Mouse (Mus musculus): ENCODE measurements around the gene Ccnb2. TPM values are rescaled to one million over a fixed set of nuclear protein-coding genes. Genes with fewer than 3 reads are reported as not detected.

Gene Ccnb2
- total and polyA plus RNA-seq, 3 experiments, result 83.9 to 130 (median 102) TPM

DNA sequence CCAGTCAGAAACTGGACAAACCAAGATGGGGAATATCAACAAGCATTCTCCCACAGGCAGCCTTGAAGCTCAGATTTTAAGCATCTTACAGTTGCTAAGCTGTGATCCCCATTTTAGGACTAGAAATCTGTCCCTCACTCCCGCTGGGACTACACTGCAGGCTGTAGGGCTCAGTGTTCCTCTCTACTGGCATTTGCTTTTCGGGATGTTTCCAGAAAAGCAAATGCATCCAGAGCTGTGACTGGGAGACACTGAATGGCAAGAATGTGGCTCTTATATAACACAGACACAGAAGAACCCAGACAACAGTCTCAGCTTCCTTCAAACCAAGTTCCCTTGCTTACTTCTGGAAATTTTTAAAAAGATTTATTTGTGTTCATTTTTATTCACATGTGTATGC, 55.4 kb downstream of the Ccnb2 start:
- dilution Hi-C loops (cut with MboI; ENCODE audit: extremely low pct_ligation_motif_present, extremely low pct_unique_long_range_greater_than_20kb, low sequenced_read_pairs) (no loop called here), in situ Hi-C loops (cut with MboI; ENCODE audit: low pct_ligation_motif_present, low pct_unique_long_range_greater_than_20kb, low sequenced_read_pairs) (no loop called here)
- H3K79me2 ChIP-seq (replicated peaks; ENCODE audit: control insufficient read depth, extremely low read depth, insufficient read depth, poor library complexity, severe bottlenecking), result no peaks in the 10 kb centered on the region
- H3K36me3 ChIP-seq (replicated peaks in 1 of 2; ENCODE audit: control insufficient read depth in 1 of 2, insufficient read depth in 1 of 2, low read length in 1 of 2), result peaks cover 76 to 98% of the 10 kb centered on the region in 2 experiments
- H3K9me3 ChIP-seq (replicated peaks; ENCODE audit: low read length), result no peaks in the 10 kb centered on the region
- H3K4me2 ChIP-seq (ENCODE audit: insufficient read depth, low read depth, poor library complexity, severe bottlenecking), result no peak overlapping the region
- no peak overlapping the region for H3K4me3 ChIP-seq (replicated peaks in 1 of 3; ENCODE audit: low read depth in 2 of 3, low read length in 2 of 3, poor library complexity in 1 of 3)
- no peaks in the 10 kb centered on the region for H3K27me3 ChIP-seq (replicated peaks)
- H3K9ac ChIP-seq (ENCODE audit: insufficient read depth, low read depth), result no peak overlapping the region
- DNase-seq (ENCODE audit: extremely low read depth), result no peak
- TF ChIP-seq SMC3 (IDR thresholded peaks at IDR 0.05; ENCODE audit: low read depth, low read length) (no peak), ZMIZ1 (IDR thresholded peaks at IDR 0.05; ENCODE audit: low read depth, low read length) (no peak), KAT2A (IDR thresholded peaks at IDR 0.05; ENCODE audit: insufficient replicate concordance, low read length) (no peak), UBTF (IDR thresholded peaks at IDR 0.05; ENCODE audit: low read depth, low read length) (no peak), RCOR1 (conservative IDR thresholded peaks at IDR 0.05; ENCODE audit: low read depth, low read length) (no peak), POLR2AphosphoS2 (IDR thresholded peaks at IDR 0.05; ENCODE audit: low read depth, low read length) (no peak), CHD1 (IDR thresholded peaks at IDR 0.05; ENCODE audit: low read depth, low read length) (no peak), TBP (conservative IDR thresholded peaks at IDR 0.05; ENCODE audit: low read depth, low read length) (no peak), MYC (IDR thresholded peaks at IDR 0.05; ENCODE audit: low read depth, low read length) (no peak), SIN3A (IDR thresholded peaks at IDR 0.05; ENCODE audit: low read length) (no peak), E2F4 (IDR thresholded peaks at IDR 0.05; ENCODE audit: insufficient replicate concordance, low read depth, low read length) (no peak), ZNF384 (IDR thresholded peaks at IDR 0.05; ENCODE audit: low read depth, low read length) (no peak), MEF2A (IDR thresholded peaks at IDR 0.05; ENCODE audit: borderline replicate concordance, low read depth, low read length) (no peak), ELF1 (IDR thresholded peaks at IDR 0.05; ENCODE audit: low read depth, low read length) (no peak)
- H3K4me1 ChIP-seq (ENCODE audit: control insufficient read depth in 1 of 2, insufficient read depth in 2 of 2), result 0 out of 4 replicates have a peak, but pooled peaks cover 0 to 3% of the 10 kb centered on the region in 2 experiments
- no peak overlapping the region for H3K27ac ChIP-seq (ENCODE audit: insufficient read depth, low read depth)

GRCm38 (mm10) chr9:70364741-70365140, 56.6 kb downstream of the Ccnb2 start:
- dilution Hi-C loops (cut with MboI; ENCODE audit: extremely low pct_ligation_motif_present, extremely low pct_unique_long_range_greater_than_20kb, low sequenced_read_pairs) (no loop called here), in situ Hi-C loops (cut with MboI; ENCODE audit: low pct_ligation_motif_present, low pct_unique_long_range_greater_than_20kb, low sequenced_read_pairs) (no loop called here)
- Histone ChIP-seq H3K4me3 (replicated peaks in 1 of 3; ENCODE audit: low read depth in 2 of 3, low read length in 2 of 3, poor library complexity in 1 of 3) (no peak overlapping the region), H3K27me3 (replicated peaks) (no peaks in the 10 kb centered on the region), H3K27ac (ENCODE audit: insufficient read depth, low read depth) (no peak overlapping the region), H3K4me2 (ENCODE audit: insufficient read depth, low read depth, poor library complexity, severe bottlenecking) (no peak overlapping the region), H3K79me2 (replicated peaks; ENCODE audit: control insufficient read depth, extremely low read depth, insufficient read depth, poor library complexity, severe bottlenecking) (no peaks in the 10 kb centered on the region), H3K4me1 (ENCODE audit: control insufficient read depth in 1 of 2, insufficient read depth in 2 of 2) (peaks cover 0 to 5% of the 10 kb centered on the region in 2 experiments; a peak in 1 of 4 replicates), H3K9ac (ENCODE audit: insufficient read depth, low read depth) (no peak overlapping the region), H3K36me3 (replicated peaks in 1 of 2; ENCODE audit: control insufficient read depth in 1 of 2, insufficient read depth in 1 of 2, low read length in 1 of 2) (peaks cover 71 to 98% of the 10 kb centered on the region in 2 experiments), H3K9me3 (replicated peaks; ENCODE audit: low read length) (no peaks in the 10 kb centered on the region)
- TF ChIP-seq MEF2A (IDR thresholded peaks at IDR 0.05; ENCODE audit: borderline replicate concordance, low read depth, low read length) (no peak), ZNF384 (IDR thresholded peaks at IDR 0.05; ENCODE audit: low read depth, low read length) (no peak), ETS1 (conservative IDR thresholded peaks at IDR 0.05; ENCODE audit: low read depth, low read length) (no peak), EP300 (IDR thresholded peaks at IDR 0.05; ENCODE audit: low read length) (no peak), MYC (IDR thresholded peaks at IDR 0.05; ENCODE audit: low read depth, low read length) (no peak), TCF12 (IDR thresholded peaks at IDR 0.05; ENCODE audit: low read depth, low read length) (no peak), IRF4 (IDR thresholded peaks at IDR 0.05; ENCODE audit: low read depth, low read length) (no peak), GABPA (IDR thresholded peaks at IDR 0.05; ENCODE audit: insufficient replicate concordance, low read depth, low read length) (no peak), NRF1 (IDR thresholded peaks at IDR 0.05; ENCODE audit: low read depth, low read length) (no peak), E2F4 (IDR thresholded peaks at IDR 0.05; ENCODE audit: insufficient replicate concordance, low read depth, low read length) (no peak), ZC3H11A (IDR thresholded peaks at IDR 0.05; ENCODE audit: low read depth, low read length) (no peak)
- DNase-seq (ENCODE audit: extremely low read depth), result no peak
